Mouse (Mus musculus): ENCODE results near the gene Tmem60.

Gene Tmem60

DNA sequence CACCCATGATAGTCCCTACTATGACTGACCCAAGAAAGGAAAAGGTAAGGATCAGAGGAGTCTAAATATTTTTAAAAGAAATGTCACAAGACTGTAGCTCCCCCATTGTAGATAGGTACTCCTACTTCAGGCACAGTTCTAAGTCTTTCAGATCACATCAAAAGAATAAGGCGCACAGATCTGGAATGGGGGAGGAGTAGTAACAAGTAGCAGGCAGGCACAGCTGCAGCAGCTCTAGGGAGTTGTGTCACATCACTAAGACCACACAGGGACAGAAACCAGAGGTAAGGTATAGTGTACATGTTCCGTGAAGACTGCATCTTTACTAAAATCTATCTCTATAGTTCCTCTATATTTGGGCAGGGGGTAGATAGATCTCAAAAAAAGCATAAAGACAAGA is 29.8 kb downstream of the Tmem60 start:
- no peak for DNase-seq

DNA sequence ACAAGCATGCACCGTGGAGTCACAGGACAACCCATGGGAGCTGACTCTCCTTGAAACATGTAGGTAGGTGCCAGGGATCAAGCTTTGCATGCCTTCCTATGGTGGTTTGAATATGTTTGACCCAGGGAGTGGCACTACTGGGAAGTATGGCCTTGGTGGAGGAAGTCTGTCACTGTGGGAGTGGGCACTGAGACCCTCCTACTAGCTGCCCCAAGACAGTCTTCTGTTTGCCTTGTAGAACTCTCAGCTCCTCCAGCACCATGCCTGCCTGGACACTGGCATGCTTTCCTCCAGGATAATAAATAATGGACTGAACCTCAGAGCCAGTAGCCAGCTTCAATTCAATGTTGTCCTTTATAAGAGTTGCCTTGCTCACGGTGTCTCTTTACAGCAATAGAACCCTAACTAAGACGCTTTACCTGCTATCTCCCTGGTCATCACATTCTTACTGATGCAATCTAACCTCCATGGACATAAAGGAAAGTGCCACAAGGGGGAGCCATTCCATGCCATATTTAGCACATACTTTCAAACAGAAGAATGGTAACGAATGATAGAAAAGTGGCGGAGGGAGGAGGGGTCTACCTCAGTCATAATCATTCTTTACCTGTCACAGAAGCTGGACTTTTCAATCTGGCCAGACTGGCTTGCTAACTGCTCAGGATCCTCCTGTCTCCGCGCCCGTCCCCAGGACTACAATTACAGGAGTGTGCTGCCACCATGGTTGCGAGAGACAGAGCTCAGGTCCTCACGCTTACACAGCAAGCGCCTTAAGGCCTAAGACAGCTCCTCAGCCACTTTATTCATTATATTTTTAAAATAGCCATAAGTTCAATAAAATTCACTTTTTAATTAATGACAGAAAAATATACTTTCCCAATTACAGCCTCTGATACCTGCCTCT is 31.6 kb downstream of the Tmem60 start:
- peak; percentile 54 for DNase-seq

DNA sequence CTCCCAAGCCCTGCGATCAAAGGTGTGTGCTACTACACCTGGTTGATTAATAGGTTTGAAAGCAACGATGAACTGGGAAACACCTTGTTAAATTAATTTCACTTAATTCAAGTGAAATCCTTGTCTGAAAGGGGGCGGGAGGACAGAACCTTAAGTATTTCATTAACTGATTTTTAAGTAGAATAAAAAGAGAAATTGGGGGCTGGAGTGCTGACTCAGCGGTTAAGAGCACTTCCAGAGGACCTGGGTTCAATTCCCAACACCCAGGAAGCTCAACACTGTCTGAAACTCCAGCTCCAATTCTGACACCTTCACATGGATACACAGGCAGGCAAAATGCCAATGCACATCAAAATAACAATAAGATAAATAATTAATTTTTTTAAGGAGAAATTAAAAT is 37.0 kb downstream of the Tmem60 start:
- DNase-seq, result no peak

DNA sequence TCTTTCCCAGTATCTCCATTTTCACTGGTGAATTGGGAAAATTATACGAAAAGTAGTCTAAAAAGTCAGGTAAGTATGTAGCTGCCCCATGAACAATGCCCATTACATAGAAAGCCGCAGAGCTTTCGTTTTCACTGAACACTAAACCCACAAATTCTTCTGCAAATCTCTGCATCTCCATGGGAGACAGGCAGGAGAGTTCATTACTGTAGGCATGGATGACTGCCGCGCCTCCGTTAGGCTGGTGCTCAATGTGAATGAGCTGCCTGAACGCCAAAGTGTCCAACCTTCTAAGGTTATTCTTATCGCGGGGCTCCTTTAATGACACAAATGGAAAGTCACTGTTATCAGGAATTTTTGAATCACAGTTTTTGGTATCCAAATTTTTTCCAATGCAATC is 37.6 kb downstream of the Tmem60 start:
- DNase-seq, result no peak

DNA sequence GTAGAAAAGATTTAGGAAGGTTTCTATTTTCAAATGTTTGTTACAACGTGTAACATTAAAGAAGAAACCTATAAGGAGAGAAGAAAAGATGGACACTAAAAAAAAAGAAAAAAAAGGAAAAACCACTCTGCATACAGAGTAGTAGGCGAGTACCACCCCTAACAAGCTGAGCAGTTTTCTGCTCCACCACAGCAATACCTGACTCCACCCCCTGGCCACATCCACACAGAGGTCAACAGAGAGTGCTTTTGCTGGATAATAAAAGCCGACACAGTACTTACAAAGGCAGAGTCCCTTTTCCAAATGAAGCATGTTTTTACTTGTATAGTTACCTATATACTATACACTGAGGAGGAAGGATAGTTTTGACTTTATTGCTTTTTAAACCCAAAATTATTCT is 42.6 kb downstream of the Tmem60 start:
- no peak for DNase-seq

DNA sequence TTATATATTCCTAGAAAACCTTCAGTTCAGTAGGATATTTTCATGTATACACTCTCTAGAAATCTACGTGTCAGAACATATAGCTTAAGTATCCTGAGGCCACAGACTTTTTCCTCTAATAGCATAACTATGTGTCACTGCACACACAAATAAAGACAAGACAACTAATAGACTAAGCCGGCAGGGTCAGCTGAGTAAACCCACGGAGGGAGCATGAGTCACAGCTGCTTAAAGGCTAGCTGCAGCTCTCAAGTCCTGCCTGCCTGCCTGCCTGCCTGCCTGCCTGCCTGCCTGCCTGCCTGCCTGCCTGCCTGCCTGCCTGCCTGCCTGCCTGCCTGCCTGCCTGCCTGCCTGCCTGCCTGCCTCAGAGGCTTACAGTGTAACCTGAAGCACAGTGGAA is 43.5 kb downstream of the Tmem60 start:
- no peak for DNase-seq

DNA sequence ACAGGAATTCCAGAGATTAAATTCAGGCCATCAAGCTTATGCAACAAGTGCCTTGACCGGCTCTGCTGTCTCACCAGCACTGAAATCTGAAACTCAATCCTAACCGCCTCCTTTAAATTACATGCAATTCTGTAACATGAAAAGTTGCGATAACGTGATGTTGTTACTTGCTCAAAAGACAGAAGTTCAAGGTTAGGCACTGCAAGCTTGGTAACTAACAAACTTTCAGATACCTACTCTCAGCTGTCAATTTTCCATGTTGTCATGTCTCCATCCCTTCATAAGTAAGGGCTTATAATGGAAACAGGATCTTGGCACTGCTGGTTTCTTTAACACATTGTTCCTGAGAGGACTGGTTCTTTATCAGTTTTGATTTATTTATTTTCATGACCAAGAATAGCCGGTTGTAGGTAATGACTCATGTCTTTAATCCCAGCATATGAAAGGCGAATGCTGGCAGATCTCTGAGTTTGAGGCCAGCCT is 47.7 kb downstream of the Tmem60 start:
- DNase-seq, result no peak

DNA sequence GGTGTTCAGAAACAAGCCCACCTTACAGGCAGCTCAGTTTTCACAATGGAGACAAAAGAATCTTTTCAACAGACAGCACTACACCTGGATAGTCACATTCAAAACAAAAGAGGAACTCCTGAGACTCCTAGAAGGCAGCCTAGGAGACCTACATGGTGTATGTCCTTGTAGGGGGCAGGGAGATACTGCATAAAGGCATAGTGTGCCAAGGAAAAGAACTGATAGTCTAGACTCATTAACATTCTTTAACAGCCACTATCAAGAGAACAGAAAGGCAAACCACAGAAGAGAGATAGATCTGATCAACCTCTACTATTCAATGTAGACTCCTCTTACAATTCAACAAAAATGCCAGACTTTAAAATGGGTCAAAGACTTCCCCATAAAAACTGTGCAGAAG is 48.4 kb downstream of the Tmem60 start:
- no peak for DNase-seq

DNA sequence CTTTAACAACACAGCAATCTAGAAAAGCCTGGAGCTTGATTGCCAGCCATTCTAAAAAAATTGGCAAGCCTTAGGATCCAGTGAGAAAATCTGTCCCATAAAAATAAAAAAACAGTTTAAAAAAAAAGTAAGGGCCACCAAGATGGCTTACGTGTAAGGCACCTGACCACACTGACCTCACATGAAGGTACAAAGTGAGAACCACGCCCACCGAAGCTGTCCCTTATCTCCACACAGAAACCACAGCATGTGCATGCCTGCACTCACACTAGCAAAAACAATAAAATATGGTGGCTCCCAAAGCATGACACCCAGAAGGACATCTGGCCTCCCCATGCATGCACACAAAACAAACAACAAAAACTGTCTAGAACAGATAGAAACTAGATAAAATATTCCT is 49.3 kb downstream of the Tmem60 start:
- DNase-seq, result peak; percentile 60

DNA sequence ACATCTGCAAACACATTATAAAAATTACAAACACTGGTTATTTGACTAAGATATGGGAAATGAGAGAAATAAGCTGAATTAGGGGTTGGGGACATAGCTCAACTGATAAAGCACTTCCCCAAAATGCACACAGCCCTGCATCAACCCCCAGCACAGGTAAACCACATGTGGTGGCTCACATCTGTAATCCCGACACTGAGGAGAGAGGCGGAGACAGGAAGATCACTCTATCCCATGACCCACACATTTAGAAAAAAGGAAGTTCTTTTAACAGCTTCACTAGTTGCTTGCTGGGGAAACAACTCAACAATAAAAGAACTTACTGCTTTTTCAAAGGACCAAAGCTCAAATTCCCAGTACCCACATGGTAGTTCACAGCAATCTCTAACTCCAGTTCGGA is 50.6 kb downstream of the Tmem60 start:
- no peak for DNase-seq

DNA sequence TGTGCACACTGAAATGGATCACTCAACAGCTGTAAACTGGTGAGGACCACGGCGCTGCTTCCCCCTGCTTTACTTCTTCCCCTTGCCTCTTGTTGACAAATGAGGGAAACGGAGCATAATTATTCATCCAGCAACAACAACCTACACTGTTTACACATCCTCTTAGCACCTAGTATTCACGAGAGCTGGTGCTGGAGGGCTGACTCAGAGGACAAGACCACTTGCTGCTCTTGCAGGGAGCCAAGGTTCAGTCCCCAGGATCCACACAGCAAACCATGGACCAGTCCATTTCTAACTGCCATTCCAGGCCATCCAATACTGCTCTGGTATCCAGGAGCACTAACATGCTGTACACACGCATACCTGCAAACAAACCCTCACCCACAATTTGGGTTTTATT is 53.9 kb downstream of the Tmem60 start:
- no peak for DNase-seq
